Mouse (Mus musculus) heart, postnatal 0 days (tissue): ENCODE data around the gene Vezf1. TPM values are rescaled to one million over a fixed set of nuclear protein-coding genes. Genes with fewer than 3 reads are reported as not detected.

Experiments
- ATAC-seq: fragments of 200-750 bp; cut with Nextera tagmentation; 2 replicates; pipeline ENCODE4 v1.8.0; 2017; ENCODE audit warnings: low read depth, moderate number of reproducible peaks, moderate library complexity; ENCODE audit not compliant: insufficient read depth
- DNase-seq: peaks from one replicate; pipeline ENCODE4 v3.0.0-alpha.2; 2016; ENCODE audit warnings: low spot score
- H3K27ac ChIP-seq: fragments of 300-500 bp; sonication (generic); 2 replicates; pipeline ENCODE4 v1.5.1; 2014; ENCODE audit warnings: low read depth, mild to moderate bottlenecking
- H3K27me3 ChIP-seq: fragments of 300-500 bp; sonication (generic); 2 replicates; pipeline ENCODE4 v1.6.1; 2014; ENCODE audit warnings: low read length, mixed read lengths; ENCODE audit not compliant: control insufficient read depth, insufficient read depth
- H3K36me3 ChIP-seq: fragments of 300-500 bp; sonication (generic); replicated peaks from 2 replicates; pipeline ENCODE4 v1.6.1; 2014; ENCODE audit warnings: low read length, mixed read lengths; ENCODE audit not compliant: control insufficient read depth, insufficient read depth
- H3K4me1 ChIP-seq: fragments of 300-500 bp; sonication (generic); 2 replicates; pipeline ENCODE4 v1.6.1; 2014; ENCODE audit warnings: antibody characterized with exemption; ENCODE audit not compliant: control insufficient read depth, insufficient read depth
- H3K4me2 ChIP-seq: fragments of 300-500 bp; sonication (generic); 2 replicates; pipeline ENCODE4 v1.6.1; 2014; ENCODE audit warnings: low read depth, mild to moderate bottlenecking, low read length, moderate library complexity
- H3K4me3 ChIP-seq: fragments of 300-500 bp; sonication (generic); 2 replicates; pipeline ENCODE4 v1.5.1; 2014; ENCODE audit warnings: low read depth, low read length
- H3K9ac ChIP-seq: fragments of 300-500 bp; sonication (generic); replicated peaks from 2 replicates; pipeline ENCODE4 v1.6.1; 2014; ENCODE audit warnings: low read depth, low read length, mixed read lengths
- H3K9me3 ChIP-seq: fragments of 300-500 bp; sonication (generic); replicated peaks from 2 replicates; pipeline ENCODE4 v1.6.1; 2016; ENCODE audit warnings: low read length; ENCODE audit not compliant: control insufficient read depth
- CTCF ChIP-seq: IDR thresholded peaks from 2 replicates; pipeline ENCODE4 v1.5.1; 2016; ENCODE audit warnings: antibody characterized with exemption, control low read depth, low read depth
- EP300 ChIP-seq: IDR thresholded peaks from 2 replicates; pipeline ENCODE4 v1.6.1; 2016; ENCODE audit warnings: antibody characterized with exemption, low read depth
- WGBS: fragments of 180-500 bp; shearing (Covaris S2); extraction: QIAGEN DNeasy Blood & Tissue Kit; methylation state at CpG from one replicate; pipeline ENCODE4 v1.1.7; 2014; 5-methylcytosine and 5-hydroxymethylcytosine counted together
- polyA plus RNA-seq: library from polyadenylated mRNA; unstranded; fragments of >200 nt; fragmentation: Nextera tagmentation; extraction: Ambion mirVana; gene quantifications from 2 replicates; pipeline ENCODE4 v1.2.1, GENCODE M21; 2015
- total RNA-seq: library from RNA; depleted of rRNA; stranded (reverse); fragments of >200 nt; gene quantifications from 2 replicates; pipeline ENCODE4 v1.2.3, GENCODE M21; 2014; ENCODE audit warnings: low replicate concordance

The Vezf1 gene
- total and polyA plus RNA-seq, 2 experiments from 2014 or later: 17.6 to 31.9 TPM

- H3K36me3 ChIP-seq: peaks cover 46% of the 10 kb centered on the region
- no peak for TF ChIP-seq CTCF
- TF ChIP-seq EP300: no peak
- H3K4me1 ChIP-seq: peaks cover 30% of the 10 kb centered on the region
Observed at GRCm38 (mm10) chr11:88073343-88073875, 5.3 kb downstream of the Vezf1 start.

GRCm38 (mm10) chr11:88075701-88076100, 7.6 kb downstream of the Vezf1 start:
- no peak for TF ChIP-seq CTCF
- TF ChIP-seq EP300: no peak
- Histone ChIP-seq H3K9ac (no peak overlapping the region), H3K4me3 (no peak overlapping the region), H3K4me2 (no peak overlapping the region), H3K27ac (no peak overlapping the region), H3K36me3 (peaks cover 69% of the 10 kb centered on the region), H3K27me3 (no peaks in the 10 kb centered on the region), H3K4me1 (peaks cover 21% of the 10 kb centered on the region), H3K9me3 (no peaks in the 10 kb centered on the region)
- no peak for ATAC-seq
- WGBS: 61% methylated on average over 1 of the region's 1 CpGs
- DNase-seq: no peak

More at GRCm38 (mm10) chr11:88073343-88073875, 5.3 kb downstream of the Vezf1 start:
- H3K9ac ChIP-seq: no peak overlapping the region
- no peak for ATAC-seq
- H3K27me3 ChIP-seq: no peaks in the 10 kb centered on the region
- DNase-seq: no peak
- no peak overlapping the region for H3K4me3 ChIP-seq
- H3K9me3 ChIP-seq: no peaks in the 10 kb centered on the region
- no peak overlapping the region for H3K27ac ChIP-seq
- no peak overlapping the region for H3K4me2 ChIP-seq
- WGBS: 59% methylated on average over 14 of the region's 14 CpGs

- WGBS: 31% methylated on average over 1 of the region's 1 CpGs
- TF ChIP-seq EP300 (no peak), CTCF (no peak)
- H3K27me3 ChIP-seq: no peaks in the 10 kb centered on the region
- DNase-seq: no peak
- ATAC-seq: no peak
- peaks cover 76% of the 10 kb centered on the region for H3K36me3 ChIP-seq
- H3K4me1 ChIP-seq: peaks cover 14% of the 10 kb centered on the region
- no peak overlapping the region for H3K9ac ChIP-seq
- no peak overlapping the region for H3K27ac ChIP-seq
- no peak overlapping the region for H3K4me2 ChIP-seq
- no peaks in the 10 kb centered on the region for H3K9me3 ChIP-seq
- H3K4me3 ChIP-seq: no peak overlapping the region
Observed at GRCm38 (mm10) chr11:88076394-88076793, 8.3 kb downstream of the Vezf1 start.

- peaks cover 51% of the 10 kb centered on the region for H3K36me3 ChIP-seq
- H3K9me3 ChIP-seq: no peaks in the 10 kb centered on the region
- no peaks in the 10 kb centered on the region for H3K27me3 ChIP-seq
- H3K4me2 ChIP-seq: no peak overlapping the region
- H3K4me1 ChIP-seq: peaks cover 6% of the 10 kb centered on the region
- no peak overlapping the region for H3K4me3 ChIP-seq
- TF ChIP-seq EP300: no peak
- TF ChIP-seq CTCF: no peak
- 52% methylated on average over 6 of the region's 6 CpGs for WGBS
- H3K9ac ChIP-seq: no peak overlapping the region
- no peak for ATAC-seq
- no peak for DNase-seq
- no peak overlapping the region for H3K27ac ChIP-seq
Observed at GRCm38 (mm10) chr11:88083699-88084098, 15.6 kb downstream of the Vezf1 start.

- peak overlapping the region; percentile 65 for H3K4me2 ChIP-seq
- peak overlapping the region; percentile 56 for H3K27ac ChIP-seq
- DNase-seq (peak; percentile 95), ATAC-seq (peak; percentile 96)
- H3K9ac ChIP-seq: peak overlapping the region; percentile 21; the same call in 1 of the 2 replicates
- H3K36me3 ChIP-seq: peaks cover 18% of the 10 kb centered on the region
- TF ChIP-seq CTCF: no peak
- peak; percentile 50; the same call in 1 of the 2 replicates for TF ChIP-seq EP300
- no peaks in the 10 kb centered on the region for H3K9me3 ChIP-seq
- H3K4me3 ChIP-seq: peak overlapping the region; percentile 28
- 3% methylated on average over 25 of the region's 25 CpGs for WGBS
- no peaks in the 10 kb centered on the region for H3K27me3 ChIP-seq
- H3K4me1 ChIP-seq: peaks cover 6% of the 10 kb centered on the region
Observed at GRCm38 (mm10) chr11:88086737-88087627, 18.9 kb downstream of the Vezf1 start.
